Mouse (Mus musculus): ENCODE data around the gene Kirrel.

- no peak for TF ChIP-seq CTCF (IDR thresholded peaks at IDR 0.05; ENCODE audit: extremely low read depth, insufficient read length, insufficient replicate concordance, low read depth, low read length)
- no peak for TF ChIP-seq POLR2A (IDR thresholded peaks at IDR 0.05; ENCODE audit: low read depth, low read length)
Observed at GRCm38 (mm10) chr3:87047801-87048200, 126.7 kb downstream of the Kirrel start.

All from small intestine, adult 2 months (tissue).